Mouse (Mus musculus) lung, postnatal 0 days (tissue): ENCODE data around the gene 4932438H23Rik. TPM values are rescaled to one million over a fixed set of nuclear protein-coding genes. Genes with fewer than 3 reads are reported as not detected.

Experiments
- ATAC-seq: fragments of 200-750 bp; cut with Nextera tagmentation; 2 replicates; pipeline ENCODE4 v1.8.0; 2017; ENCODE audit warnings: moderate library complexity
- DNase-seq: peaks from one replicate; pipeline ENCODE4 v3.0.0-alpha.2; 2016; ENCODE audit warnings: low spot score
- H3K27ac ChIP-seq: fragments of 300-500 bp; sonication (generic); 2 replicates; pipeline ENCODE4 v1.5.1; 2014; ENCODE audit warnings: antibody characterized with exemption, mild to moderate bottlenecking, low read length, mixed read lengths
- H3K27me3 ChIP-seq: fragments of 300-500 bp; sonication (generic); replicated peaks from 2 replicates; pipeline ENCODE4 v1.6.1; 2014; ENCODE audit warnings: low read length, mixed read lengths; ENCODE audit not compliant: insufficient read depth
- H3K36me3 ChIP-seq: fragments of 300-500 bp; sonication (generic); 2 replicates; pipeline ENCODE4 v1.6.1; 2014; ENCODE audit warnings: low read length, mixed read lengths; ENCODE audit not compliant: insufficient read depth
- H3K4me1 ChIP-seq: fragments of 300-500 bp; sonication (generic); 2 replicates; pipeline ENCODE4 v1.6.1; 2014; ENCODE audit warnings: antibody characterized with exemption, low read depth, low read length, mixed read lengths; ENCODE audit not compliant: insufficient read depth
- H3K4me2 ChIP-seq: fragments of 300-500 bp; sonication (generic); replicated peaks from 2 replicates; pipeline ENCODE4 v1.6.1; 2014; ENCODE audit warnings: low read depth, mild to moderate bottlenecking, low read length, moderate library complexity, mixed read lengths
- H3K4me3 ChIP-seq: fragments of 300-500 bp; sonication (generic); 2 replicates; pipeline ENCODE4 v1.5.1; 2014; ENCODE audit warnings: low read depth, low read length
- H3K9ac ChIP-seq: fragments of 300-500 bp; sonication (generic); replicated peaks from 2 replicates; pipeline ENCODE4 v1.6.1; 2014; ENCODE audit warnings: low read depth, mild to moderate bottlenecking
- H3K9me3 ChIP-seq: fragments of 300-500 bp; sonication (generic); 2 replicates; pipeline ENCODE4 v1.6.1; 2016; ENCODE audit warnings: low read length, mixed read lengths
- CTCF ChIP-seq: IDR thresholded peaks from 2 replicates; pipeline ENCODE4 v1.5.1; 2016; ENCODE audit warnings: antibody characterized with exemption, mild to moderate bottlenecking
- EP300 ChIP-seq: IDR thresholded peaks from 2 replicates; pipeline ENCODE4 v1.6.1; 2016; ENCODE audit warnings: antibody characterized with exemption, mild to moderate bottlenecking, control low read depth
- WGBS: fragments of 180-500 bp; shearing (Covaris S2); extraction: QIAGEN DNeasy Blood & Tissue Kit; methylation state at CpG from one replicate; pipeline ENCODE4 v1.1.7; 2014; 5-methylcytosine and 5-hydroxymethylcytosine counted together
- polyA plus RNA-seq: library from polyadenylated mRNA; unstranded; fragments of >200 nt; fragmentation: Nextera tagmentation; extraction: Ambion mirVana; gene quantifications from 2 replicates; pipeline ENCODE4 v1.2.1, GENCODE M21; 2015

4932438H23Rik gene
- polyA plus RNA-seq, 1 experiment from 2014 or later, result 0.07 TPM

GRCm38 (mm10) chr16:91096984-91097506 lies 2.1 kb upstream of the 4932438H23Rik start:
- Histone ChIP-seq H3K27me3 (0 out of 2 replicates have a peak, but pooled peaks cover 3% of the 10 kb centered on the region), H3K4me2 (no peak overlapping the region), H3K4me3 (no peak overlapping the region), H3K36me3 (no peaks in the 10 kb centered on the region), H3K27ac (no peak overlapping the region), H3K4me1 (no peaks in the 10 kb centered on the region), H3K9ac (no peak overlapping the region), H3K9me3 (no peaks in the 10 kb centered on the region)
- TF ChIP-seq CTCF (no peak), EP300 (no peak)
- WGBS, result 87% methylated on average over 4 of the region's 4 CpGs
- ATAC-seq, result no peak
- no peak for DNase-seq

DNA sequence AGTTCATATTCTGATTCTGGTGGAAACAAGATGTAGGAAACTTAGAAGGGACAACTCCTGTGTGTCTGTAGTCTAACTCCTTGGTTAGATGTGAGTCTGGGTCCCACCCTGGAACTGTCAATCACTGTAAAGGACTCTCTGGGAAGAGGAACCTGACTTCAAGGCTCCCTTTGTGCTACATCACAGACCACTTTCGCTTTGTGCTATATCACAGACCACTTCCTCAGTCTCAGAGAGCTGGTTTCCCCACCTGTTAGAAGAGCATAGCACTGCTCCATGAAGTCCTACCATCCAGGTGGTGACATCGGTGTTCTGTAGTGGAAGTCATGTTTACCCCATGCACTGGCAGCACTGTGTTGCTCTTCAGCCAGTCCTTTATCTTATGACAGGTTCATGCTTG lies 1.1 kb upstream of the 4932438H23Rik start:
- DNase-seq (no peak), ATAC-seq (no peak)
- no peak for TF ChIP-seq CTCF
- Histone ChIP-seq H3K27me3 (0 out of 2 replicates have a peak, but pooled peaks cover 3% of the 10 kb centered on the region), H3K4me3 (no peak overlapping the region), H3K4me2 (no peak overlapping the region), H3K9me3 (no peaks in the 10 kb centered on the region), H3K27ac (no peak overlapping the region), H3K9ac (no peak overlapping the region), H3K36me3 (no peaks in the 10 kb centered on the region), H3K4me1 (no peaks in the 10 kb centered on the region)
- 81% methylated on average over 2 of the region's 2 CpGs for WGBS

DNA sequence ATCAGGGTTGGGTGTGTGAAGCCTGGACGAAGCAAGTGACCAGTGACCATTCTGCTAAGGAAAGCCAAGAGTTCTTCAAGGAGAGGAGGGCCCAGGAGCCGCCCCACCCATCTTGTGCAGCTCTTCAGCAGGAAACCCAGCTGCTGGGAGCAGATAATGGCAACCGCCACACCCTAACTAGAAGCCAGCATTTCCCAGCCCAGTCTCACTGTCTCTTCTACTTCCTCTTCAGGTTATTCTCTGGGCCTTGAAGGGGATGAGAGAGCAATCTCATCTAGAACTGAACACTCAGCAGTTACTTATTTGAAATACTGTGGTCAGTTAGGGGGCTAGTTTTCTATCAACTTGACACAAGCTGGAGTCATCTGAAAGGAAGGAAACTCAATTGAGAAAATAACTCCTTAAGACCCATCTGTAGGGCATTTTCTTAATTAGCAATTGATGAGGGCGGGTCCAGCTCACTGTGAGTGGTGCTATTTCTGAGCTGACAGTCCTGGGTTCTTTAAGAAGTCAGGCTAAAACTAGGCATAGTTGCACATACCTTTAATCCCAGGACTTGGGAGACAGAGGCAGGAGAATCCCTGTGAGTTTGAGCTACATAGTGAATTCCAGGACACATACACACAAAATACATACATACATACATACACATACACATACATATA lies 8.1 kb downstream of the 4932438H23Rik start:
- DNase-seq, result peak; percentile 10
- WGBS, result 48% methylated on average over 4 of the region's 4 CpGs

GRCm38 (mm10) chr16:91085239-91085825 lies 9.6 kb downstream of the 4932438H23Rik start:
- H3K27ac ChIP-seq, result no peak overlapping the region
- no peak; the same call in 1 of the 2 replicates for TF ChIP-seq CTCF
- no peak for TF ChIP-seq EP300
- ATAC-seq, result peak; percentile 52; the same call in 1 of the 2 replicates
- no peaks in the 10 kb centered on the region for H3K9me3 ChIP-seq
- peak overlapping the region; percentile 6; the same call in 1 of the 2 replicates for H3K4me2 ChIP-seq
- no peaks in the 10 kb centered on the region for H3K36me3 ChIP-seq
- DNase-seq, result peak; percentile 60
- WGBS, result 45% methylated on average over 17 of the region's 17 CpGs
- H3K4me3 ChIP-seq, result no peak overlapping the region
- no peak overlapping the region for H3K9ac ChIP-seq
- no peaks in the 10 kb centered on the region for H3K27me3 ChIP-seq
- H3K4me1 ChIP-seq, result no peaks in the 10 kb centered on the region

More for the DNA sequence above, 8.1 kb downstream of the 4932438H23Rik start:
- no peaks in the 10 kb centered on the region for H3K36me3 ChIP-seq
- no peaks in the 10 kb centered on the region for H3K9me3 ChIP-seq
- no peak overlapping the region for H3K9ac ChIP-seq
- H3K4me3 ChIP-seq, result no peak overlapping the region
- H3K4me1 ChIP-seq, result no peaks in the 10 kb centered on the region
- H3K4me2 ChIP-seq, result no peak overlapping the region
- no peak overlapping the region for H3K27ac ChIP-seq
- TF ChIP-seq EP300 (no peak), CTCF (no peak)
- ATAC-seq, result no peak; the same call in 1 of the 2 replicates
- H3K27me3 ChIP-seq, result no peaks in the 10 kb centered on the region

- TF ChIP-seq EP300, result no peak
- no peak for TF ChIP-seq CTCF
- 67% methylated on average over 21 of the region's 21 CpGs for WGBS
- DNase-seq (no peak), ATAC-seq (no peak)
- no peak overlapping the region for H3K9ac ChIP-seq
- H3K4me3 ChIP-seq, result no peak overlapping the region
- no peaks in the 10 kb centered on the region for H3K4me1 ChIP-seq
- H3K27ac ChIP-seq, result no peak overlapping the region
- no peaks in the 10 kb centered on the region for H3K9me3 ChIP-seq
- no peaks in the 10 kb centered on the region for H3K27me3 ChIP-seq
- peak overlapping the region; percentile 6; the same call in 1 of the 2 replicates for H3K4me2 ChIP-seq
- no peaks in the 10 kb centered on the region for H3K36me3 ChIP-seq
Observed at GRCm38 (mm10) chr16:91084307-91085238, 10.3 kb downstream of the 4932438H23Rik start.
